Mouse (Mus musculus): ENCODE measurements around the gene Arhgap18.

The Arhgap18 gene

GRCm38 (mm10) chr10:26752929-26753567 is at the start of gene Arhgap18:
TSS of gene Arhgap18 (plus strand) at chr10:26753421.
- no peak for DNase-seq (ENCODE audit: low read depth, low spot score)

- DNase-seq (ENCODE audit: low read depth, low spot score), result no peak
These were observed 42.7 kb upstream of the Arhgap18 start for GRCm38 (mm10) chr10:26710458-26711011.

GRCm38 (mm10) chr10:26711068-26711467 is 42.2 kb upstream of the Arhgap18 start:
- peak; percentile 50 for DNase-seq (ENCODE audit: low read depth, low spot score)

GRCm38 (mm10) chr10:26713986-26714385 is 39.2 kb upstream of the Arhgap18 start:
- no peak for DNase-seq (ENCODE audit: low read depth, low spot score)

GRCm38 (mm10) chr10:26724704-26725103 is 28.5 kb upstream of the Arhgap18 start:
- no peak for DNase-seq (ENCODE audit: low read depth, low spot score)

GRCm38 (mm10) chr10:26725255-26725654 is 28.0 kb upstream of the Arhgap18 start:
- DNase-seq (ENCODE audit: low read depth, low spot score), result no peak

GRCm38 (mm10) chr10:26750827-26751226 is 2.4 kb upstream of the Arhgap18 start:
- DNase-seq (ENCODE audit: low read depth, low spot score), result no peak

- DNase-seq (ENCODE audit: low read depth, low spot score), result peak; percentile 71
These were observed 925 bp upstream of the Arhgap18 start for GRCm38 (mm10) chr10:26752064-26752928.

GRCm38 (mm10) chr10:26754006-26754405 is 785 bp downstream of the Arhgap18 start:
- no peak for DNase-seq (ENCODE audit: low read depth, low spot score)

GRCm38 (mm10) chr10:26757231-26757630 is 4.0 kb downstream of the Arhgap18 start:
- no peak for DNase-seq (ENCODE audit: low read depth, low spot score)

- DNase-seq (ENCODE audit: low read depth, low spot score), result no peak
These were observed 6.2 kb downstream of the Arhgap18 start for GRCm38 (mm10) chr10:26759469-26759868.

GRCm38 (mm10) chr10:26761103-26761502 is 7.9 kb downstream of the Arhgap18 start:
- DNase-seq (ENCODE audit: low read depth, low spot score), result no peak

- DNase-seq (ENCODE audit: low read depth, low spot score), result no peak
These were observed 9.0 kb downstream of the Arhgap18 start for GRCm38 (mm10) chr10:26761991-26762903.

- no peak for DNase-seq (ENCODE audit: low read depth, low spot score)
These were observed 14.0 kb downstream of the Arhgap18 start for GRCm38 (mm10) chr10:26767196-26767595.

GRCm38 (mm10) chr10:26768943-26769342 is 15.7 kb downstream of the Arhgap18 start:
- no peak for DNase-seq (ENCODE audit: low read depth, low spot score)

- no peak for DNase-seq (ENCODE audit: low read depth, low spot score)
These were observed 16.8 kb downstream of the Arhgap18 start for GRCm38 (mm10) chr10:26770035-26770434.

- peak; percentile 92 for DNase-seq (ENCODE audit: low read depth, low spot score)
These were observed 18.9 kb downstream of the Arhgap18 start for GRCm38 (mm10) chr10:26771938-26772623.

- DNase-seq (ENCODE audit: low read depth, low spot score), result peak; percentile 63
These were observed 19.7 kb downstream of the Arhgap18 start for GRCm38 (mm10) chr10:26772624-26773540.

- no peak for DNase-seq (ENCODE audit: low read depth, low spot score)
These were observed 20.3 kb downstream of the Arhgap18 start for GRCm38 (mm10) chr10:26773541-26773940.

- DNase-seq (ENCODE audit: low read depth, low spot score), result no peak
These were observed 21.0 kb downstream of the Arhgap18 start for GRCm38 (mm10) chr10:26774266-26774665.

Data from R1 (cell line).